Mouse (Mus musculus) skeletal muscle tissue, adult 2 months (tissue): ENCODE results near the gene Dmac2.

Source experiments
- DNase-seq: peaks from one replicate; pipeline ENCODE4 v3.0.0-alpha.2; 2012; ENCODE audit warnings: low read depth, low spot score

Dmac2 gene

DNA sequence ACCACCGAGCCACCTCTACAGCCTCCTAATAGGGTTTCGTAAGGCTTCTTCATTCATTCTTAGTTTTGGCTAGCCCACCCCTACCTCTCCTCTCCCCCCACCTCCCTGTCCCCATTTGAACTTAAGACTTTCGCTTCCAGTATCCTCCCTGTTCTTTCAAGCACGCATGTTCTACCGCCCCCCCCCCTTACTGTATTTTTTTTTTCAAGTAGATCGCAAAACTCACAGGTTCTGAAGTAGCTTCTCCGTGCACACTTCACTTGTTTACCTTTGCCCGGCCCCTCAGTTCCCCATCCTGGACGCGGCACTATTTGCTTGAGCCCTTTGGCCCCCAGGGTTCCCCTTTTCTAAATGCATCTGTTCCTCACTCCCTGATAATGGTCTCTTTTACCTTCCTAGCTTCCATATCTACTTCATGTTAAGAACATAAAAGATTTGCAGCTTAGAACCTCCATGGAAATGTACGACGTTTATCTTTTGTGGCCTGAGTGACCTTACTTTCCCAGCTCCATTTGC is 33.1 kb downstream of the Dmac2 start:
- no peak for DNase-seq

DNA sequence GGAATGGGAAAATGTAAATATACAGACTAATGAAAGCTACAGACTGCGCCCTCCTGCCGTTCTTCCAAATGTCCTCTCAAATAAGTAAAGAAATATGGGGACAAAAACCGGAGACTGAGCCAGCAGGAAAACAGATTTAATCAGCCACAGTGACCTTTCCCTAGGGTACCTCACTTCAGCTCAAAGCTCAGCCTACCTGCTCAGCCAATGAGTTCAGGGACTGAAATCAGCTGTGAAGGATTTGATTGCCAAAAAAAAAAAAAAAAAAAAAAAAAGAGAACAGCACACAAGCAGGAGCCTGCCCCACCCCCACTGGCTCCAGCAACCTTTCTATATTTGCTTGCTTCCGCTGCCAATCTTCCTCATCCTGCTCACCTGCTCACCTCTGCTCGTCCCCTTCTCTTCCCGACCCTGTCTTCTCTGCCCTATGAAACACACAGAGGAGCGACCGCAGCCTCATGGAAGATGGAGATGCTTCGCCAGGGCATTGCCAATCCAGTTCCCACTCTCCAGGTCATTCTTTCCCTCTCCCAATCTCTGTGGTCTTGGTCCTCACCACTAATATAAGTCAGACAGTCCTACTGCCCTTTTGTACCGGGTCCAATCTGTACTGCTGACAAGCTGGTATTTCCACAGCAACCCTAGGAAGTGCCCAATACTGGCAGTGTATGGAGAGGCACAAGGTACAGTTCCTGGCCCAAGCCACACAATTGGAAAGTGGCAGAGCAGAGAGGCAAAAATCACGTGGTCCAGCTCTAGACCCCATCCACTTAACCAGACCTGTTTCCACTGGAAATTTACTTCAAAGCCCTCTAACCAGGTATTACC is 36.6 kb downstream of the Dmac2 start:
- DNase-seq, result peak; percentile 47

DNA sequence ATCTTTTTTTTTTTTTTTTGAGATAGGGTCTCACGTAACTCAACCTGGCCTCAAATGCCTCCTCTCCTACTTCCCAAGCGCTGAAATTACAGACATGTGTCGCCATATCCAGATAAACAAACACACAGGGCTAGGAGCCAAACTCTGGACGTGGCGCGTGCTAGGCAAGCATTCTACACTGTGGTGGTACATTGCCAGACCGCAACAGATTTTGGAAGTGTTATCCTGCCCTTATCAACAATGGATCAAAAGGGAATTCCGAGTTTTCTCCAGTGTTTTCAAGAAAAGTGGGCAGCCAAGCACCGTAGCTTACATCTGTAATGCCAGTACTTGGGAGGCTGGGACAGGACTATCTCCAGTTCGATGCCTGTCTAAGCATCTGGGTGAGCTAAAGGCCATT is 38.6 kb downstream of the Dmac2 start:
- no peak for DNase-seq

DNA sequence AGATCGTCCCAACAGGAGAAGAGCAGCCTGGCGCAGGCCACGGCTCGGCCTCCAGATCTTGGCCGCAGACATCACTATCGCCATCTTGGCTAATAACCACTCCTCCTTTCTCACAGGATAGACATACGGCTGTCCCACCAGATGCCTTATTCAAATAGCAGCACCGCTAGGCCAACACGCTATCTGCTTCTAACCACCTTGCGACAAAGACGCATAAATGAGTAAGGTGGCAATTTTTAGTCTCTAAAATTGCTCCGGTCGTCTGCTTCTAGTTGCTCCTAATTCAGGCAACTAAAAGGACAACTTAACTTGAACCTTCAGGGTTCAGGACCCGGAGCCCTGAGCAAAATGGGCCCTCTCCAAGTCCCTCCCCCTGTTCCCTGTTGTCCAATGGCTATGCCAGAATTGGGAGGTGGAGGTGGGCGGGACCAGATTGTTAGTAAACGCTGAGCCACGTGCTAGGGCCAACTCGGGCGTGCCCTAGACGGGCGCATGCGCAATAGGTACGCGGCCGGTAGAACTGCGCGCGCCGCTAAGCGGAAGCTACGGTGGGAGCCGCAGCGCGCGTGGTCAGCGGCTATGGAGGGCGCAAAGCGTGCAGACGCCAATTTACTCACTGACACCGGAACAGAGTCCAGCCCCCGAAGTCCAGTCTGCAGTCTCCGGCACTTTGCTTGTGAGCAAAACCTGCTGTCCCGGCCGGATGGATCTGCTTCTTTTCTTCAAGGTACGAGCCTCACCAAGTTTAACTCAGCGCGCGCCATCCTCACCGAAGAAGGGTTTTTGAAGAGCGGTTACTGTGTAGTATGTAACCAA is 39.7 kb downstream of the Dmac2 start, which contains the start of the genes Bckdha and Exosc5:
Bckdha (minus strand) TSS at position 325 of the 816 bp plus-strand sequence.
Exosc5 (plus strand) TSS at position 508 of the 816 bp plus-strand sequence.
- peak; percentile 100 for DNase-seq

DNA sequence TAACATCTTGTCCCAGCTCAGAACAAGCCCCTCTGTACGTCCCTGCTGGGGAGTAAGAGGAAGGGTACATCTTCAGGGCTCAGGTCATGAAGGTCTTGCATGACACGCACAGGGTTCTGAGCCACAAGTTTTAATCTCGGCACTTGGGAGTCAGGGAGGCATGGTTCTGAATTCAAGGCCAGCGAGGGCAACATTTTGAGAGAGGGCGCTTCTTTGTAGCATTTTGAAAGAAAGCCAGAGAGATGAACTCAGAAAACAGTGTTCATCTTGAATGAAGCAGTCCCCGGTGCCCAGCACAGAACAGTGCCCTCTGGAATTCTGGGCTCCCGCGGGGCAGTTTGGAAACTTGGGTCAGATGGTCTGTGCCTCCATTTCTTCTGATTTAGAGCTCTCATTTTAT is 47.2 kb downstream of the Dmac2 start:
- DNase-seq, result no peak

DNA sequence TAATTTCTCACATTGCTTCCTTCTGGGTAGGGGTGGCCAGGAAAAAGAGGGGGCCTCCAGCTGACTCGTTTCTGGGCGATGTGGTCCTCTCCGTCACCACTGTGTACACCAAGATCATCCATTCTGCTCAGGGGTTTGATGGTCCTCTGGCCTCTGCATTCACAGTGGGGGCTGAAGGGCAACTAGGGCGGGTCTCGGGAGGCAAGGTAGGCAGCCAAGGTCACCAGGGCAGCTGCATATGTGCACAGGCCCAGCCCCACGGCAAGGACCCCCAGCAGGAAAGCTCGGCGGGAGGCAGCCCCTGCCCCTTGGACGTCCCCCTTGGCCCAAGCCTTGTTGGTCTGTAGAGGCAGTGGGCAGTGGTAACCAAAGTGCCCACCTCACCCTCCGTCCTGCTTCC is 49.9 kb downstream of the Dmac2 start:
- no peak for DNase-seq

DNA sequence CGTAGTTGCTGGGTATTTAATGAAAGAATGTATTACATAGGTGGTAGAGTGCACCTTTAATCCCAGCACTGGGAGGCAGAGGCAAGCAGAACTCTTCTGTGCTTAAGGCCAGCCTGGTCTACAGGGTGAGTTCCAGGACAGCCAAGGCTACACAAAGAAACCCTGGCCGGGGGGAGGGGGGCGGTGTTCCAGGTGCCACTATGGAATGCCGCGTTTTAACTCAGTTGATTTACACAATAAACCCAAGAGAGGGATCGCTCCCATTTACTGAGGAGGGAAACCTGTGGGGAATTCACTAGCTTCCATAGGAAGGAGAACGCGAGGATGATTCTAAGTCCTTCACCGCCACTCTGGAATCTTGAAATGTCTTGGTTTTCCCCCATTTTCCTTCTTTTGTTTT is 50.4 kb downstream of the Dmac2 start:
- DNase-seq, result no peak

DNA sequence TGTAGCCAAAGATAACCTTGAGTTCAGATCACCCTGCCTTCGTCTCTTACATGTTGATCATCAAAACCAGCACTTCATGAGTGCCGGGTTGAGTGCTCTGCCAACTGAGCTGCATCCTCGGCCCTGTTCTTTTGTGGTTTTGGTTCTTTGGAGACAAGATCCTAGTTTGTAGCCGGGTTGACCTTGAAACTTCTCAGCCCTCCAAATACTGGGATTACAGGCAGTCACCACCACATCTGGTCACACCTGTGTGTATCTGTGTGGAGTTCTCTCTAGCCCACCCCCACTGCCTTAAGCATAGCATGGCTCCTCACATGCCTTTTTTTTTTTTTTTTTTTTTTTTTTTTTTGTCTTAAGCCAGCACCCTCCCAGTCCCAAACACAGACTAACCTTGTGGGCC is 50.9 kb downstream of the Dmac2 start:
- no peak for DNase-seq

DNA sequence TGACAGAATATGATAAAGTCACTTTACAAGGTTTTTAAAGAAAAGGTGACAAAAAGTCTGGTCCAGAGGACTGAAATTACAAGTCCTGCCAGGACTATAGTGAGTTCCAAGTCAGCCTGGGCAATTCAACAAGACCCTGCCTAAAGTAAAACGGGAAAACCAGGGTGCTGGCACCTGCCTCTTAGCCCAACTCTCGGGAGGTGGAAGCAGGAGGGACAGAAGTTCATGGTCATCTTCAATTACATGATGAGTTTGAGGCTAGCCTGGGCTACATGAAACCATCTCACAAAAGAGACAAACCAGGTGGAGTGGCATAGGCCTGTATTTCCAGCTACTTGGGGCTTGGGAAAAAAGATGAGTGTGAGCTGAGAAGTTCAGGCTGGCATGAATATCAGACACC is 52.5 kb downstream of the Dmac2 start:
- DNase-seq, result no peak

DNA sequence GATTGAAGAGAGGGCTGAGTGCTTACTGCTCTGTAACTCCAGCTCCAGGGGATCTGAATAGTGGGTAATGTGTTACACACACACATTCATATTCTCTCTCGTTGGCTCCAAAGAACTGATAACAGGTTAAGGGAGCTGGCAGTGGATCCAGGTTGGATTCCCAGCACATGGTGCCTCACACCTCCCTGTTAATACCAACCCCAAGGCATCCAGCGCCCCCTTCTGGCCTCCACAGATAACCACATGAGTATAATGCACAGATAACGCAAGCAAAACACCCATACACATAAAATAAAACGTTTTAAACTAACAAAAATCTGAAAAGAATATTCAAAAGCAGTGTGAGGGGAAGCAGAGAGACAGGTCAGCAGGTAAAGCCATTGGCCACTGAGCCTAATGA is 53.2 kb downstream of the Dmac2 start:
- no peak for DNase-seq

DNA sequence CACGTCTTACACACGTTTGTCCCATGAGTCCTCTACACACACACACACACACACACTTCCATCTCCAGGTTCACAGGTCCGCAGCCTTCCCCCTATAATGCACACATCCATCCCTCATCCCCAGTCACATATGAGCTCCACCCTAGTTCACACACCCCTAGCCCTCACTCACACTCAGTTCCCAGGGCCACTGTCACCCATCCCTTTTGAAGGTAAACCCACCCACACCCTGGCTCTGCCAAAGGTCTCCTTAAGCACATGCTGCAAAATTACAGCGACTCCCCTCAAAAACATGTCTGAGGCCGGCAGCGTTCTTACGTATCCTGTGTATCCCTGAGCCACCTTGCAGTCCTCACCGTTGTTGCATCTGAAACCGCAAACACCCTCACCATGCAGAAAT is 55.1 kb downstream of the Dmac2 start:
- DNase-seq, result no peak

DNA sequence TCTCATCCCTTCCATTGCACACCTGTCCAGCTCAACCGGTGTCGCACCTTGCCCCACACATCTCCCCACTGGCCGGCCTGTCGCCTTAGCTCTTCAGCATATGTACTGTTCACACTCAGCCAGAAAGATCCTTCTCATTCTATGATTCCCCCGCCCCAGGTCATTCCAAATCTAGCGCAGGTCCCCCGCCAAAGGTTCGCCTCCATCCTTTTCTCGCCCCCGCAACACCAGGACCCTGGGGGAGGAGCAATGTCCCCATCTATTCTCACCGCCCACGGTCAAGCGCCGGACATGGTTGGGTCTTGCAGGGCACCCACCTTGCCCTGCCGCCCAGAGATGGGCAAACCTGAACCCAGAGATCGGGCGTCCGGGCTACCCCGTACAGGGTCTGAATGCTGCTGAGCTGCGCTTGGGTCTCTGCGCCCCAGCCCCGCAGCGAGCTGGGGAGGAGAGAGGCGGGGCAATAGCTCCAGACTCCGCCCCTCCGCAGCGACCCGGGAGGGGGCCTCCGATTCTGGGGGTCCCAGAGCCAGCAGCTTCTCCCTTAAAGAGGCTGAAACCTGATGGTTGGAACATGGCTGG is 55.6 kb downstream of the Dmac2 start, which contains the start of gene Tmem91:
Tmem91 (minus strand) TSS at position 448 of the 582 bp plus-strand sequence.
- DNase-seq, result no peak
